Mouse (Mus musculus): ENCODE results near the gene Ankrd50.

DNA sequence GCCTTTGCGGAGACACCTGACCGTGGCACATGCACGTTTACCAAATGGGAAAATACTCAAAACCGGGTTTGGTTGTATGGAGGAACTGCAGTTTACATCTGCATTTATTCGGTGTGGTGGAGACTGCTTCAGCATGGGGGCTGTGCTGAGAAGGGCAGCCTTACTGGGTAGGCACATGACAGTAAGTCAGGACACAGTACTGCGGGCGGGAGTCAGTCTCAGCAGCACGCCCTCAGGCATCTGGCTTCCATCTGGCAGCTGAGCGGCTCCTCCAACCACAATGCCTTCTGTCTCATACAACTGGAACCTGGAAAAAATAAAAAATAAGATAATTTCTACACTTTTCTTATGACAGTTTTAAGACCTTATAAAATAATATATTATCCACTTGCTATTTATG, 32.4 kb downstream of the Ankrd50 start:
- TF ChIP-seq CTCF (IDR thresholded peaks at IDR 0.05) = no peak
- TF ChIP-seq EP300 (IDR thresholded peaks at IDR 0.05) = no peak
